Mouse (Mus musculus) stomach, embryonic 16.5 days (tissue): ENCODE data around the gene Eef1e1. TPM values are rescaled to one million over a fixed set of nuclear protein-coding genes. Genes with fewer than 3 reads are reported as not detected.
A peak's percentile ranks its signal among the peaks of the same experiment; 100 is the strongest.
"Not testable (repeated sequence)": the region's sequence is repeated elsewhere in the genome, so short reads cannot be mapped to it uniquely, and the experiment has no call there.

Experiments used
- ATAC-seq: fragments of 200-750 bp; cut with Nextera tagmentation; 2 replicates; pipeline ENCODE4 v1.8.0; 2017; ENCODE audit warnings: moderate number of reproducible peaks, moderate TSS enrichment; ENCODE audit not compliant: insufficient read depth, low FRiP score
- H3K27ac ChIP-seq: fragments of 300-500 bp; sonication (generic); 2 replicates; pipeline ENCODE4 v1.5.1; 2014; ENCODE audit warnings: low read length
- H3K27me3 ChIP-seq: fragments of 300-500 bp; sonication (generic); 2 replicates; pipeline ENCODE4 v1.6.1; 2014; ENCODE audit warnings: low read length, control low read depth, mixed read lengths; ENCODE audit not compliant: control insufficient read depth, insufficient read depth
- H3K36me3 ChIP-seq: fragments of 300-500 bp; sonication (generic); 2 replicates; pipeline ENCODE4 v1.6.1; 2014; ENCODE audit warnings: low read length; ENCODE audit not compliant: control insufficient read depth, insufficient read depth
- H3K4me1 ChIP-seq: fragments of 300-500 bp; sonication (generic); 2 replicates; pipeline ENCODE4 v1.6.1; 2014; ENCODE audit warnings: low read length, control low read depth, mixed read lengths; ENCODE audit not compliant: control insufficient read depth, insufficient read depth
- H3K4me2 ChIP-seq: fragments of 300-500 bp; sonication (generic); 2 replicates; pipeline ENCODE4 v1.6.1; 2014; ENCODE audit warnings: low read depth, low read length, mixed read lengths
- H3K4me3 ChIP-seq: fragments of 300-500 bp; sonication (generic); replicated peaks from 2 replicates; pipeline ENCODE4 v1.5.1; 2014; ENCODE audit warnings: mild to moderate bottlenecking, low read length
- H3K9ac ChIP-seq: fragments of 300-500 bp; sonication (generic); 2 replicates; pipeline ENCODE4 v1.6.1; 2014; ENCODE audit warnings: low read length
- H3K9me3 ChIP-seq: fragments of 300-500 bp; sonication (generic); replicated peaks from 2 replicates; pipeline ENCODE4 v1.6.1; 2016; ENCODE audit warnings: low read length, control low read depth; ENCODE audit not compliant: control insufficient read depth
- WGBS: fragments of 180-500 bp; shearing (Covaris S2); extraction: QIAGEN DNeasy Blood & Tissue Kit; methylation state at CpG from one replicate; pipeline ENCODE4 v1.1.7; 2014; 5-methylcytosine and 5-hydroxymethylcytosine counted together
- polyA plus RNA-seq: library from polyadenylated mRNA; unstranded; fragments of >200 nt; fragmentation: Nextera tagmentation; extraction: Ambion mirVana; gene quantifications from 2 replicates; pipeline ENCODE4 v1.2.1, GENCODE M21; 2015

Gene Eef1e1
- 37.6 and 38.6 TPM in 2 replicates for polyA plus RNA-seq

DNA sequence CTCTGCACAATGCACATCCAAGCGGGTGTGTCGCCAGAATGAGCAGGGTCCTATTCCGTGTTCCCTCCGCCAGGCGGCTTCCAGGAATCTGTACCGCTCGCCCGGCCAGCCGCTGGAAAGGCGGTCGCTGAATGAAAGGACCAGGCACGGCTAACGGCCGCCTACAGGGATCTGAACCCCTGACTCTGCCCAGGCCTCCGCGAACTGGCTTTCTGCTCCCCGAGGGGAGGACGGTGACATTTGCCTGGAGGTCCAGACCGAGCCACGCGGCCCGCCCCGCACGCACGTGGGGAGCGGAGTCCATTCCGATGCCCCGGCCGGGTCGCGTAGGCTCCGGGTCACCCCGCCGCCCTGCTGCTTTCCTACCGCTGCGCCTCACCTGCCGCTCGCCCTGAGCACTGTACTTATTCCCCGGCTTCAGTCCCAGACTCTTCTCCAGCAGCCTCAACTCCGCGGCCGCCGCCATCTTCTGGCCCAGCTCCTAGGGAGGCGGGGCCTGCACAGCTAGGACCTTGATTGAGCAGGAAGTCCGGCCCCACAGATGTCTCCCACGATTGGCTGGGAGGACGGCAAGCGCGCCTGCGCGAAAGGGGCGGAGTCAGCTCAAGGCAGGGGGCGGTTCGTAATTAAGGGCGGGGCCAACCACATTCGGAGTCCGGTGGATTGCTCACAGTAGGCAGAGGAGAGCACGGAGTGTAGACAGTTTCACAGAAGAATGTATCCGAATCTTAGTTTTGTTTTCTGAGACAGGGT lies at the start of gene Eef1e1:
Eef1e1 (minus strand) TSS at position 531 of the 753 bp plus-strand sequence.
- under 1% methylated on average over 59 of the region's 59 CpGs for WGBS
- H3K4me1 ChIP-seq = peaks cover 7% of the 10 kb centered on the region; the same call in 1 of the 2 replicates
- H3K9ac ChIP-seq = peak within 1 kb of the TSS; percentile 79
- no peaks in the 10 kb centered on the region for H3K27me3 ChIP-seq
- H3K4me2 ChIP-seq = peak within 1 kb of the TSS; percentile 54
- peak within 1 kb of the TSS; percentile 69 for H3K4me3 ChIP-seq
- peak; percentile 99 for ATAC-seq
- peaks cover 19% of the 10 kb centered on the region for H3K36me3 ChIP-seq
- peak within 1 kb of the TSS; percentile 66 for H3K27ac ChIP-seq
- no peaks in the 10 kb centered on the region for H3K9me3 ChIP-seq

- WGBS = 80% methylated on average over 6 of the region's 6 CpGs
- Histone ChIP-seq H3K36me3 (no peaks in the 10 kb centered on the region), H3K9me3 (no peaks in the 10 kb centered on the region), H3K4me3 (no peak overlapping the region), H3K27ac (no peak overlapping the region), H3K9ac (no peak overlapping the region), H3K4me1 (no peaks in the 10 kb centered on the region), H3K27me3 (no peaks in the 10 kb centered on the region), H3K4me2 (no peak overlapping the region)
- ATAC-seq = no peak
Measured at GRCm38 (mm10) chr13:38690845-38691244, 32.0 kb upstream of the Eef1e1 start.

DNA sequence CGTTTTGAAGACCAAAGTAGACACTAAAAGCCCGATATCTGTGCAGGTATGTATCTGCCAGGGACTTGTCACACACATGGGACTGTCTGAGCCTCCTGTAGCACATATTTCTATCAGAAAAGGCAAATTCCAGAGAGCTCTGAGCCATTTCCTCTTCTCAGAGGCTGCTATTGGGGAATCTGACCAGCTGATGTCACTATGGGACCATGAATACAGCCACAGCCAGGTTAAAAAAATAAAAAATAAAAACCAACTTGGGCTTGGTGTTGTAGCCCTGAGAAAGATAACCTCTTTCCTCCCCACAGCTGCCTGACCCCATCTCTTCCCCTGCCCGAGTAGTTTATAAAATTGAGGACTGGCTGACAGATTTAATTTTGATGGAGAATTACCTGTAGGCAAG lies 31.2 kb upstream of the Eef1e1 start:
- whole genome bisulfite sequencing = 37% methylated on average over 3 of the region's 3 CpGs
- Histone ChIP-seq H3K9ac (no peak overlapping the region), H3K4me1 (no peaks in the 10 kb centered on the region), H3K4me2 (no peak overlapping the region), H3K27me3 (no peaks in the 10 kb centered on the region), H3K9me3 (no peaks in the 10 kb centered on the region), H3K27ac (no peak overlapping the region), H3K36me3 (no peaks in the 10 kb centered on the region), H3K4me3 (no peak overlapping the region)
- ATAC-seq = no peak

DNA sequence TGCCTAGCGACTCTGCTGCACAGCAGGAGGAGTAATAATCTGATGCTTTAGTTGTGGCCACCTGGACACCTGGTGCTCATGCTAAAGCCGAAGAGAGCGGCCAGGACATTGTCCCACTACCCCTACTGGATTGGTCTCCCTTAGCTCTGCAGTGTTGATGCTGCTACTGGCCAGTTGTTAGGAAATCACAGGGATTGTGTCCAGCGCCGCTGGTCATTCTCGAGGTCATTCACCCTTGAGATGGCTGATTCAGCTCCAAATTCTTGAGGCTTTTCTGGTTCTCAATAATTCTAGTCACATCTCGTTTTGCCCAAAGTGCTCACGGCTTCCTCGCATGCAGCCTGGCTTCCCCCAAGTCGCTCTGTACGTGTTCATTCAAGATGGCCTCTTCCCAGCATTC lies 29.9 kb upstream of the Eef1e1 start:
- no peak overlapping the region for H3K27ac ChIP-seq
- H3K4me1 ChIP-seq = no peaks in the 10 kb centered on the region
- H3K9me3 ChIP-seq = no peaks in the 10 kb centered on the region
- WGBS = 89% methylated on average over 11 of the region's 11 CpGs
- no peaks in the 10 kb centered on the region for H3K36me3 ChIP-seq
- no peaks in the 10 kb centered on the region for H3K27me3 ChIP-seq
- H3K4me2 ChIP-seq = no peak overlapping the region
- no peak overlapping the region for H3K9ac ChIP-seq
- ATAC-seq = no peak
- no peak overlapping the region for H3K4me3 ChIP-seq

- Histone ChIP-seq H3K27me3 (no peaks in the 10 kb centered on the region), H3K9me3 (no peaks in the 10 kb centered on the region), H3K27ac (no peak overlapping the region), H3K9ac (no peak overlapping the region), H3K36me3 (no peaks in the 10 kb centered on the region), H3K4me3 (no peak overlapping the region), H3K4me2 (no peak overlapping the region), H3K4me1 (no peaks in the 10 kb centered on the region)
- whole genome bisulfite sequencing = 80% methylated on average over 9 of the region's 9 CpGs
- ATAC-seq = no peak
Measured at GRCm38 (mm10) chr13:38672336-38672735, 13.5 kb upstream of the Eef1e1 start.

DNA sequence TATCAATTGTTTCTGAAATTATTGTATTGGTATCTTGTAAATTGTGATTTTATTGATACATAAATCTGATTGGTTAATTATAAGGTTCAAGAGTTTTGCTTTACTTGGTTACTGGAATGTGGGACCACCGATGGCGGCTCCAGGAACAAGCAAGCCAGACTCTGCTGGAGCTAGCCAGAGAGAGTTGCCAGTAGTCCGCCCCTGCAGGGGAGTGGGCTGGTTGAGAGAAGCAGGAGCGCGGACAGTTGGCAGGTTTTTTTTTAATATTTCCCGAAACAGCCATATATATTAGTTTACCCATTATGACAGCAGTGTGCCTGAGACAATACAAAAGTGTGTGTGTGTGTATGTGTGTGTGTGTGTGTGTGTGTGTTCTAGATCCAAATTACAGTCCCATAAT lies 12.6 kb upstream of the Eef1e1 start:
- not testable (repeated sequence) for ATAC-seq, H3K27me3 ChIP-seq, H3K4me2 ChIP-seq, H3K9ac ChIP-seq, H3K9me3 ChIP-seq, H3K27ac ChIP-seq, H3K36me3 ChIP-seq, H3K4me1 ChIP-seq, H3K4me3 ChIP-seq
- WGBS = 88% methylated on average over 6 of the region's 6 CpGs

DNA sequence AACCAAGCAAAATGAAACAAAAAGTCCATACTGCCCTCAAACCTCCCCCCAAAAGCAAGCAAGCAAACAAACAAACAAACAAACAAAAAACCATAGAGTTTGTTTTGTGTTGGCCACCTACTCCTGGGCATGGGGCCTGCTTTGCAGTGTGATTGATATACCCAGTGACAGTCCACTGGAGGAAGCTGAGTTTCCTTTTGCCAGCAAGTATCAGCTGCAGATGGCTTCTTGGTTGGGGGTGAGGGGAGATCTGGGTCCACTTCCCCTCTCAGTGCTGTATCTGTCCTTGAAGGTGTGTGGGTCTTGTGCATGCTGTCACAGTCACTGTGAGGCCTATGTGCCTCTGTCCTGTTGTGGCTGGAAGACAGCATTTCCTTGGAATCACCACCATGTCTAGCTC lies 11.2 kb upstream of the Eef1e1 start:
- no peak overlapping the region for H3K9ac ChIP-seq
- H3K4me1 ChIP-seq = no peaks in the 10 kb centered on the region
- ATAC-seq = no peak
- no peaks in the 10 kb centered on the region for H3K36me3 ChIP-seq
- H3K27ac ChIP-seq = no peak overlapping the region
- H3K9me3 ChIP-seq = no peaks in the 10 kb centered on the region
- no peaks in the 10 kb centered on the region for H3K27me3 ChIP-seq
- H3K4me2 ChIP-seq = no peak overlapping the region
- H3K4me3 ChIP-seq = no peak overlapping the region

DNA sequence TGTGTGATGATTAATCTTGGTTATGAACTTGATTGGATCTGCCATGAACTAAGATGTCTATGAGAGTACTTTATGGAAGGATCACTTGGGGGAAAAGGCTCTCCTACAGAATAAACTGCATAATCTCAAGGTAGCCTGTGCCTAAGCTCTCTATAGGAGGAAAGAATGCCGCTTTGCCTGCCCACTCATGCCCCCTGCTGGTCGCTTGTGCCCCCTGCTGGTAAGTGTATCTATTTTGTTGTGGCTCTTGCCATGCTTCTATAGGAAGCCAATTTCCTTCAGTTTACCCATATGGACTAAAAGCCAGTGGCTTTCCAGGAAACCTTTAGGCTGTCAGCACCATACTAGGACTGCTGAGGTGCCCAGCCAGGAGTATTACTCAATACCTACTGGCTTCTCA lies 9.7 kb upstream of the Eef1e1 start:
- H3K9me3 ChIP-seq = no peaks in the 10 kb centered on the region
- H3K27ac ChIP-seq = no peak overlapping the region
- H3K36me3 ChIP-seq = no peaks in the 10 kb centered on the region
- ATAC-seq = no peak
- no peaks in the 10 kb centered on the region for H3K4me1 ChIP-seq
- H3K4me2 ChIP-seq = no peak overlapping the region
- H3K9ac ChIP-seq = no peak overlapping the region
- H3K27me3 ChIP-seq = no peaks in the 10 kb centered on the region
- no peak overlapping the region for H3K4me3 ChIP-seq
- 17% methylated on average over 2 of the region's 2 CpGs for WGBS

DNA sequence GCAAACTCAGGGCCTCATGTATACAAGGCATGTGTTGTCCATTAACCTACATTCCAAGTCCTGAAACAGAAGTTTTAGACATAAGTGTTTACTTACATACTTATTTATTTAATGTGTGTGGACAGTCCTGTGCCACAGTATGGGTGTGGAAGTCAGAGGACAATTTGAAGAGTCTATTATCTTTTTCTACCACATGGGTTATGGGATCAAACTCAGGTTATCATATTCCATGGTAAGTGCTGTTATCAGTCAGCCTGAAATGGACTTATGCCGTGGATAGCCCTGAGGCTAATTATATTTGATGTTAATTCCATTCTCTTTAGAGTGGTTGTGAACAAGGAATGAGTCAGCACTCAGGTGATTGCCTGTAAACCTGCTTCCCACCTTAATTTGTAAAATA lies 5.9 kb upstream of the Eef1e1 start:
- no peak overlapping the region for H3K4me2 ChIP-seq
- H3K36me3 ChIP-seq = no peaks in the 10 kb centered on the region
- no peak overlapping the region for H3K9ac ChIP-seq
- H3K27me3 ChIP-seq = no peaks in the 10 kb centered on the region
- no peaks in the 10 kb centered on the region for H3K4me1 ChIP-seq
- 44% methylated on average over 1 of the region's 1 CpGs for WGBS
- H3K9me3 ChIP-seq = no peaks in the 10 kb centered on the region
- no peak overlapping the region for H3K4me3 ChIP-seq
- H3K27ac ChIP-seq = no peak overlapping the region
- ATAC-seq = no peak
